Mouse (Mus musculus): ENCODE data around the gene R3hdm1.

DNA sequence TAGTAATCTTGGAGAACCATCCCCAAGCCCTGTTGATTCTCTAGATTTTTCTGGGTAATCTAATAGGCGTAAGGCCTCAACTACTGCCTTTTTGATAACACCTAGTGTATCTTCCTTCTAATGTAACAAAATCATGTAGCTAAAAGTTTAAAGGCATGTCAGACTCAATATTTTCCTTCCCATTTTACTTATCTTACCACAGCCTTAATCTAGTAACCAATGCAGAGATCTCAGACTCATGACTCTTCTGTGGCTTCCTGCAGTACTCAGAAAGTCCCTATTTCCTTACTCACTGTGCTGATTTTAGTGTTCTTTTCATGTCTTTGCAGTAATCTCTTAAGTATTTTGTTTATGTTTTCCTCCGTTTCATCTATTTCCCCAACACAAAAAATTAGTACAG, 118.8 kb downstream of the R3hdm1 start:
- TF ChIP-seq CTCF (IDR thresholded peaks at IDR 0.05; ENCODE audit: control insufficient read depth, insufficient read depth, low read length): no peak
- TF ChIP-seq POLR2A (IDR thresholded peaks at IDR 0.05; ENCODE audit: borderline replicate concordance, control insufficient read depth, low read depth, low read length): no peak

Data from bone marrow, adult 2 months (tissue).